Mouse (Mus musculus) heart, postnatal 0 days (tissue): ENCODE data around the gene Cela3a. TPM values are rescaled to one million over a fixed set of nuclear protein-coding genes. Genes with fewer than 3 reads are reported as not detected.
"Not testable (repeated sequence)": the region's sequence is repeated elsewhere in the genome, so short reads cannot be mapped to it uniquely, and the experiment has no call there.

Experiments used
- ATAC-seq: fragments of 200-750 bp; cut with Nextera tagmentation; 2 replicates; pipeline ENCODE4 v1.8.0; 2017; ENCODE audit warnings: low read depth, moderate number of reproducible peaks, moderate library complexity; ENCODE audit not compliant: insufficient read depth
- DNase-seq: peaks from one replicate; pipeline ENCODE4 v3.0.0-alpha.2; 2016; ENCODE audit warnings: low spot score
- H3K27ac ChIP-seq: fragments of 300-500 bp; sonication (generic); 2 replicates; pipeline ENCODE4 v1.5.1; 2014; ENCODE audit warnings: low read depth, mild to moderate bottlenecking
- H3K27me3 ChIP-seq: fragments of 300-500 bp; sonication (generic); 2 replicates; pipeline ENCODE4 v1.6.1; 2014; ENCODE audit warnings: low read length, mixed read lengths; ENCODE audit not compliant: control insufficient read depth, insufficient read depth
- H3K36me3 ChIP-seq: fragments of 300-500 bp; sonication (generic); replicated peaks from 2 replicates; pipeline ENCODE4 v1.6.1; 2014; ENCODE audit warnings: low read length, mixed read lengths; ENCODE audit not compliant: control insufficient read depth, insufficient read depth
- H3K4me1 ChIP-seq: fragments of 300-500 bp; sonication (generic); 2 replicates; pipeline ENCODE4 v1.6.1; 2014; ENCODE audit warnings: antibody characterized with exemption; ENCODE audit not compliant: control insufficient read depth, insufficient read depth
- H3K4me2 ChIP-seq: fragments of 300-500 bp; sonication (generic); 2 replicates; pipeline ENCODE4 v1.6.1; 2014; ENCODE audit warnings: low read depth, mild to moderate bottlenecking, low read length, moderate library complexity
- H3K4me3 ChIP-seq: fragments of 300-500 bp; sonication (generic); 2 replicates; pipeline ENCODE4 v1.5.1; 2014; ENCODE audit warnings: low read depth, low read length
- H3K9ac ChIP-seq: fragments of 300-500 bp; sonication (generic); replicated peaks from 2 replicates; pipeline ENCODE4 v1.6.1; 2014; ENCODE audit warnings: low read depth, low read length, mixed read lengths
- H3K9me3 ChIP-seq: fragments of 300-500 bp; sonication (generic); replicated peaks from 2 replicates; pipeline ENCODE4 v1.6.1; 2016; ENCODE audit warnings: low read length; ENCODE audit not compliant: control insufficient read depth
- CTCF ChIP-seq: IDR thresholded peaks from 2 replicates; pipeline ENCODE4 v1.5.1; 2016; ENCODE audit warnings: antibody characterized with exemption, control low read depth, low read depth
- EP300 ChIP-seq: IDR thresholded peaks from 2 replicates; pipeline ENCODE4 v1.6.1; 2016; ENCODE audit warnings: antibody characterized with exemption, low read depth
- WGBS: fragments of 180-500 bp; shearing (Covaris S2); extraction: QIAGEN DNeasy Blood & Tissue Kit; methylation state at CpG from one replicate; pipeline ENCODE4 v1.1.7; 2014; 5-methylcytosine and 5-hydroxymethylcytosine counted together
- polyA plus RNA-seq: library from polyadenylated mRNA; unstranded; fragments of >200 nt; fragmentation: Nextera tagmentation; extraction: Ambion mirVana; gene quantifications from 2 replicates; pipeline ENCODE4 v1.2.1, GENCODE M21; 2015
- total RNA-seq: library from RNA; depleted of rRNA; stranded (reverse); fragments of >200 nt; gene quantifications from 2 replicates; pipeline ENCODE4 v1.2.3, GENCODE M21; 2014; ENCODE audit warnings: low replicate concordance

The Cela3a gene
- total and polyA plus RNA-seq, 2 experiments from 2014 or later: not detected

DNA sequence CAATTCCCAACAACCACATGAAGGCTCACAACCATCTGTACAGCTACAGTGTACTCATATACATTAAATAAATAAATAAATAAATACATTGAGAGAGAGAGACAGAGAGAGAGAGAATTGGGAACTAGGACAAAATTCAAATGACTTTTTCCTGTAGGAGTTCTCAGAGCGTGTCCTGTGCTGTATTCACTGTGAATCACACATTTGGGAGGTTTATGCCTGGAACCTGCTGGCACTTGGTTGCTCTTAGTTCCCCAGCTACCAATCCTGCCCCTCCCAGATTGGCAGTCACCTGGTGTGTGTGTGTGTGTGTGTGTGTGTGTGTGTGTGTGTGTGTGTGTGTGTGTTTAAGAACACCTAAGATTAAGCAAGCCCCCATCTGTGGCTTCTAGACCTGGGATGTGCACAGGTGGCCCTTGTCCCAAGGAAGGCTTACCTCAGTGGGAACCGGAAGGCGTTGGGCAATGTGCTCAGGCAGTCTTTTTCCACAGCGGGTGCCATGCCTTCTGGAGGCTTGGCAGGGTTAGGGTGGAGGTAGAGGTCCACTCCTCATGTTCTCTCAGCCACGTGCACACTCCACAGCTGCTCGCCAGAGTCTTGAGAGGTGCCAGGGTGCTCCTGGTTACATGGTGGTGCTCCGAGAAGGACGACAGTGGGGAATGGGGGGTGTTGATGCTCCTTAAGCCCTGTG, 27.5 kb upstream of the Cela3a start:
- H3K9me3 ChIP-seq: no peaks in the 10 kb centered on the region
- H3K36me3 ChIP-seq: no peaks in the 10 kb centered on the region
- 86% methylated on average over 8 of the region's 8 CpGs for WGBS
- no peak overlapping the region for H3K4me3 ChIP-seq
- no peak overlapping the region for H3K9ac ChIP-seq
- ATAC-seq: no peak
- H3K27me3 ChIP-seq: no peaks in the 10 kb centered on the region
- no peak for TF ChIP-seq CTCF
- no peak for TF ChIP-seq EP300
- H3K4me2 ChIP-seq: no peak overlapping the region
- no peaks in the 10 kb centered on the region for H3K4me1 ChIP-seq
- no peak overlapping the region for H3K27ac ChIP-seq
- no peak for DNase-seq

DNA sequence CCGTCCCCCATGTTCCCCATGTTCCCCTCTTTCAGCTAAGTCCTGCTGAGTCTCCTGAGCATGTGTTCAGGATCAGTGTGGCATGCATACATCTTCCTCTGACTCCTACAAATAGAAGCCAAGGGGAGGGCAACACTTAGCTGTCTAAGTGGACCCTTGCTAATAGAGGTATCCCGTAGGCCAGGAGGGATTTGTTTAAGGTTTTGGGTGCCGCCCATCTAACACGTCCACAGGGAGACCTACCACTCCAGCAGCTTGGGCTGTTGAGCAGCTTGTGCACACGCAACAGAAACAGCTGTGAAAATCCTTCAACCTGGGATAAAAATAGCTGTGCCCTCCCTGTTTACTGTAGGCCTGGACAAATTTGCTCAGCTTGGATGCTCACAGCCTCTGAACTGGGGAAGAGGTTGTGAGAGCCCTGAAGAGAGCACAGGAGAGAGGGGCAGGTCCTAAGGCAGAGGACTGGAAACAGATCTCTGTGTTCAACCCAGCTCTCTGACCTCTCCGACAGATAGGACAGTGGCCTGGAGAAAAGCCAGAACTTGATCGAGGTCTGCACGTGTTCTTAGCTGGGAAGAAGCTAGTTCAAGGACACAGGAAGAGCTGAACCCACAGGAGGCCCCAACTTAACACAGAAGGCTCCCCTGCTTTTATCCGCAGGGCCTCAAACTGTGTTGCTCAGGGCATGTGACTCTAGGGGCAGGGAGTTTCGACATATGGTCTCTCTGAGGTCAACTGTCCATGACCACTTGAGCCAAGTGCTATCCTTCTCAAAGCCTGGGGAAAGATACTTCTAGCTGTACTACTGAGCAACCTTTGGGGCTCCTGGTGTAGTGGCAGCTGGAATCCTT, 23.3 kb upstream of the Cela3a start:
- WGBS: 27% methylated on average over 10 of the region's 10 CpGs
- H3K4me2 ChIP-seq, H3K36me3 ChIP-seq, H3K4me3 ChIP-seq, H3K27me3 ChIP-seq, DNase-seq, H3K9ac ChIP-seq, H3K27ac ChIP-seq, H3K4me1 ChIP-seq, H3K9me3 ChIP-seq: not testable (repeated sequence)
- peak; percentile 34; the same call in 1 of the 2 replicates for ATAC-seq

DNA sequence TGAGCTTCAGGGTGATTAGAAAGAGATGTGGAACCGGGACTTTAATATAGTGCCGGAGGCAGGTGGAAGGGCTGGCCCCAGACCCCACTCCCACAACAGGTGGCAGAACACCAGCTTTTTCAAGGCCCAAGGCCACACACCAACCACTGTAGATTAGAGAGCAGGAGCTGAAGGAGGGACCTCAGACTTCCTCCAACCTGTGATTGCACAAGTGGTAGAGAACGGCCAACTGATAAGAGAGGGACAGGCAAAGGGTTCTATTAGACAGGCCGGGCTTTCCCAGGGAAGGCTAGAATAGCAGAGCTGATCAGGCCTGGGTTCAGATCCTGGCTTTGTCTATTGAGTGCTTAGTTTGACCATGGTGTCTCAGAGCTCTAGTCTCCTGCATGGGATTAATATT, 20.9 kb upstream of the Cela3a start, which contains the start of gene Cela3b:
Gene Cela3b (minus strand): TSS at position 39 of the 400 bp plus-strand sequence.
- no peak for DNase-seq
- H3K4me1 ChIP-seq: no peaks in the 10 kb centered on the region

DNA sequence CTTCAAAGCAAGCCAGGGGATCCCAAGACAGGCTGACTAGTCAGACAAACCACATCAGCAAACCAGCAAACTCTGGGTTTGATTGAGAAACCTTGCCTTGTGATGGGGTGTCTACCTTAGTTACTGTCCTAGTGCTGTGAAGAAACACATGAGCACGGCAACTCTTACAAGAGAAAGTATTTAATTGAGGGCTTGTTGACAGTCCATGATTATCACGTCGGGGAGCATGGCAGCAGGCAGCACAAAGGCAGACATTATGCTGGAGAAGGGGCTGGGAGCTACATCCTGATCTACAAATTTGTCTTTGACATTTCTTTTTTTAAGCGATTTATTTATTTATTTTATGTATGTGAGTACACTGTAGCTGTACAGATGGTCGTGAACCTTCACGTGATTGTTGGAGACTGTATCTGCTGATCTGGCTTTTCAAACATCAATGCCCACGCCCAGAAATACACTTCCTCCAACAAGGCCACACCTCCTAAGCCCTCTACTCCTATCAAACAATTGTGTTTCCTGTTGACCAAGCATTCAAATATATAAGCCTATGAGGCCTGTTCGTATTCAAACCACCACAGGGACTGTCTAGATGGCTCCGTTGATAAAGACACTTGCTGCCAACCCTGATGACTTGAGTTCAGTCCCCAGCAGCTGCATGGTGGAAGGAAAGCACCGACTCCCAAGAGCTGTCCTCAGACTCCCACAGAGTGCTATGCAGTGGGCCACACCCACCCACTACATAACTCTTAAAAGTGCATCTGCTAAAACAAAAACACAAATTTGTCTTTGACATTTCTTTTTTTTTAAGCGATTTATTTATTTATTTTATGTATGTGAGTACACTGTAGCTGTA, 8.3 kb upstream of the Cela3a start:
- H3K9ac ChIP-seq: no peak overlapping the region
- H3K36me3 ChIP-seq: no peaks in the 10 kb centered on the region
- WGBS: 57% methylated on average over 11 of the region's 11 CpGs
- no peaks in the 10 kb centered on the region for H3K4me1 ChIP-seq
- H3K27me3 ChIP-seq: no peaks in the 10 kb centered on the region
- ATAC-seq (no peak), DNase-seq (no peak)
- H3K4me3 ChIP-seq: no peak overlapping the region
- no peaks in the 10 kb centered on the region for H3K9me3 ChIP-seq
- no peak overlapping the region for H3K27ac ChIP-seq
- H3K4me2 ChIP-seq: no peak overlapping the region
- no peak for TF ChIP-seq EP300
- no peak for TF ChIP-seq CTCF

More for the DNA sequence above, 20.9 kb upstream of the Cela3a start, which contains the start of gene Cela3b:
- WGBS: 47% methylated on average over 4 of the region's 4 CpGs
- no peaks in the 10 kb centered on the region for H3K9me3 ChIP-seq
- no peak for ATAC-seq
- no peak within 1 kb of the TSS for H3K4me2 ChIP-seq
- no peak within 1 kb of the TSS for H3K9ac ChIP-seq
- H3K27me3 ChIP-seq: no peaks in the 10 kb centered on the region
- TF ChIP-seq CTCF (no peak), EP300 (no peak)
- no peaks in the 10 kb centered on the region for H3K36me3 ChIP-seq
- H3K4me3 ChIP-seq: no peak within 1 kb of the TSS
- H3K27ac ChIP-seq: no peak within 1 kb of the TSS

DNA sequence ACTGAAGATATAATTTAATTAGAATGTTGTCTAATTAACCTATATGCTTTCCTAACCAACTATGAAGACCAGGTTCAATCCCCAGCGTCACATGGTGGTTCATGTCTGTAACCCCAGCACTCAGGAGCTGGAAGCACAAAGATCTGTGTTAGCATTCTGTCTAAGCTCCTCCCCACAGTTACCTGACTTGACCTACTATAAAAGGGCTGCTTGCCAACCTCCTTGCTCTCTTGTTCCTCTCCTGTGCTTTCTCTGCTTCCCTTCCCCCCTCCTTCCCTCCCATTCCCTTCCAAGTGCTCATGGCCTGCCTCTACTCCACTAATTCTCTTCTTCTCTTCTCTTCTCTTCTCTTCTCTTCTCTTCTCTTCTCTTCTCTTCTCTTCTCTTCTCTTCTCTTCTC, 5.3 kb upstream of the Cela3a start:
- H3K4me2 ChIP-seq: no peak overlapping the region
- H3K4me1 ChIP-seq: 0 out of 2 replicates have a peak, but pooled peaks cover 3% of the 10 kb centered on the region
- no peak overlapping the region for H3K9ac ChIP-seq
- DNase-seq (no peak), ATAC-seq (no peak)
- H3K27me3 ChIP-seq: no peaks in the 10 kb centered on the region
- no peak overlapping the region for H3K4me3 ChIP-seq
- H3K36me3 ChIP-seq: no peaks in the 10 kb centered on the region
- no peak overlapping the region for H3K27ac ChIP-seq
- H3K9me3 ChIP-seq: no peaks in the 10 kb centered on the region
- WGBS: 71% methylated on average over 1 of the region's 1 CpGs
- TF ChIP-seq CTCF (no peak), EP300 (no peak)

DNA sequence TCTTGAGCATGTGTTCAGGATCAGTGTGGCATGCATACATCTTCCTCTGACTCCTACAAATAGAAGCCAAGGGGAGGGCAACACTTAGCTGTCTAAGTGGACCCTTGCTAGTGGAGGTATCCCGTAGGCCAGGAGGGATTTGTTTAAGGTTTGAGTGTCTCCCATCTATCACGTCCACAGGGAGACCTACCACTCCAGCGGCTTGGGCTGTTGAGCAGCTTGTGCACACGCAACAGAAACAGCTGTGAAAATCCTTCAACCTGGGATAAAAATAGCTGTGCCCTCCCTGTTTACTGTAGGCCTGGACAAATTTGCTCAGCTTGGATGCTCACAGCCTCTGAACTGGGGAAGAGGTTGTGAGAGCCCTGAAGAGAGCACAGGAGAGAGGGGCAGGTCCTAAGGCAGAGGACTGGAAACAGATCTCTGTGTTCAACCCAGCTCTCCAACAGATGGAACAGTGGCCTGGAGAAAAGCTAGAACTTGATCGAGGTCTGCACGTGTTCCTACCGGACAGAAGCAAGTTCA, 2.7 kb upstream of the Cela3a start:
- H3K4me3 ChIP-seq, H3K36me3 ChIP-seq, DNase-seq, H3K9me3 ChIP-seq, H3K4me1 ChIP-seq, H3K27ac ChIP-seq, ATAC-seq, H3K9ac ChIP-seq, H3K4me2 ChIP-seq, H3K27me3 ChIP-seq: not testable (repeated sequence)
- 51% methylated on average over 7 of the region's 7 CpGs for WGBS
